Mouse (Mus musculus) liver, postnatal 0 days (tissue): Measurements from ENCODE around the gene Ncor2. TPM values are rescaled to one million over a fixed set of nuclear protein-coding genes. Genes with fewer than 3 reads are reported as not detected.
A peak's percentile ranks its signal among the peaks of the same experiment; 100 is the strongest.

Experiments
- ATAC-seq: fragments of 200-750 bp; cut with Nextera tagmentation; 2 replicates; pipeline ENCODE4 v1.8.0; 2017; ENCODE audit warnings: mild to moderate bottlenecking, moderate library complexity
- DNase-seq: peaks from one replicate; pipeline ENCODE4 v3.0.0-alpha.2; 2016
- H3K27ac ChIP-seq: fragments of 300-500 bp; sonication (generic); 2 replicates; pipeline ENCODE4 v1.5.1; 2014; ENCODE audit warnings: antibody characterized with exemption, moderate library complexity, mild to moderate bottlenecking, low read depth
- H3K27me3 ChIP-seq: fragments of 300-500 bp; sonication (generic); 2 replicates; pipeline ENCODE4 v1.6.1; 2014; ENCODE audit warnings: low read length, control low read depth, mixed read lengths; ENCODE audit not compliant: insufficient read depth
- H3K36me3 ChIP-seq: fragments of 300-500 bp; sonication (generic); replicated peaks from 2 replicates; pipeline ENCODE4 v1.6.1; 2014; ENCODE audit warnings: mild to moderate bottlenecking, control low read depth, low read length, moderate library complexity, mixed read lengths; ENCODE audit not compliant: insufficient read depth
- H3K4me1 ChIP-seq: fragments of 300-500 bp; sonication (generic); 2 replicates; pipeline ENCODE4 v1.6.1; 2014; ENCODE audit warnings: antibody characterized with exemption, mild to moderate bottlenecking, control low read depth; ENCODE audit not compliant: insufficient read depth
- H3K4me2 ChIP-seq: fragments of 300-500 bp; sonication (generic); 2 replicates; pipeline ENCODE4 v1.6.1; 2014; ENCODE audit warnings: low read depth, mild to moderate bottlenecking, low read length, moderate library complexity, mixed read lengths
- H3K4me3 ChIP-seq: fragments of 300-500 bp; sonication (generic); 2 replicates; pipeline ENCODE4 v1.5.1; 2014; ENCODE audit warnings: low read depth, low read length
- H3K9ac ChIP-seq: fragments of 300-500 bp; sonication (generic); replicated peaks from 2 replicates; pipeline ENCODE4 v1.6.1; 2014; ENCODE audit warnings: mild to moderate bottlenecking, moderate library complexity
- H3K9me3 ChIP-seq: fragments of 300-500 bp; sonication (generic); 2 replicates; pipeline ENCODE4 v1.6.1; 2016; ENCODE audit warnings: mild to moderate bottlenecking, control low read depth, low read length, mixed read lengths
- CTCF ChIP-seq: sonication (generic); IDR thresholded peaks from 2 replicates; pipeline ENCODE4 v1.5.1; 2016; ENCODE audit warnings: antibody characterized with exemption, low read depth
- EP300 ChIP-seq: IDR thresholded peaks from 2 replicates; pipeline ENCODE4 v1.6.1; 2016; ENCODE audit warnings: antibody characterized with exemption, low read depth, mild to moderate bottlenecking
- WGBS: fragments of 180-500 bp; shearing (Covaris S2); extraction: QIAGEN DNeasy Blood & Tissue Kit; methylation state at CpG from one replicate; pipeline ENCODE4 v1.1.7; 2014; ENCODE audit not compliant: insufficient replicate concordance; 5-methylcytosine and 5-hydroxymethylcytosine counted together
- polyA plus RNA-seq: library from polyadenylated mRNA; unstranded; fragments of >200 nt; fragmentation: Nextera tagmentation; extraction: Ambion mirVana; gene quantifications from 2 replicates; pipeline ENCODE4 v1.2.1, GENCODE M21; 2015

Ncor2 gene
- polyA plus RNA-seq, 1 experiment from 2014 or later, result 3.1 TPM

DNA sequence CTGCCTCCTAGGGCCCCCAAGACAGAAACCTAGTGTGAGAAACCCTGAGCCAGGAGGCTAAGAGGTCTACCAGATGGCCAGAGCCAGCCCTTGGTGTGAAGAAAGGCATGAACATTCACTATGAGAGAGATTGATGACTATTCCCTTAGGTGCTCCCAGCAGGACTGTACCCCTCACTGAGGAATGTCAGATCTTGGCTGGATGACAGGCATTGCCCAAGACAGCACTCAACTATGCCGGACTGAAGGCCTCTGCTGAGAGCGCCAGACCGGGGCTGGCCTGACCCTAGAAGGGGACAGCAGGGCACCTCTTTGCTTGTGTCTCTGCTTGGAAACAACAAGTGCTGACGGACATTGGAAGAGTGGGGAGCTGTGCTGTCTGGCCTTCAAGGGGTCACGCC lies 159.9 kb downstream of the Ncor2 start:
- no peaks in the 10 kb centered on the region for H3K27me3 ChIP-seq
- H3K9ac ChIP-seq, result no peak overlapping the region
- no peak for ATAC-seq
- peaks cover 41% of the 10 kb centered on the region for H3K36me3 ChIP-seq
- no peak for TF ChIP-seq EP300
- no peak for TF ChIP-seq CTCF
- no peaks in the 10 kb centered on the region for H3K4me1 ChIP-seq
- no peak overlapping the region for H3K4me3 ChIP-seq
- DNase-seq, result no peak
- 80% methylated on average over 5 of the region's 5 CpGs for WGBS
- H3K27ac ChIP-seq, result no peak overlapping the region
- H3K4me2 ChIP-seq, result no peak overlapping the region
- H3K9me3 ChIP-seq, result no peaks in the 10 kb centered on the region

DNA sequence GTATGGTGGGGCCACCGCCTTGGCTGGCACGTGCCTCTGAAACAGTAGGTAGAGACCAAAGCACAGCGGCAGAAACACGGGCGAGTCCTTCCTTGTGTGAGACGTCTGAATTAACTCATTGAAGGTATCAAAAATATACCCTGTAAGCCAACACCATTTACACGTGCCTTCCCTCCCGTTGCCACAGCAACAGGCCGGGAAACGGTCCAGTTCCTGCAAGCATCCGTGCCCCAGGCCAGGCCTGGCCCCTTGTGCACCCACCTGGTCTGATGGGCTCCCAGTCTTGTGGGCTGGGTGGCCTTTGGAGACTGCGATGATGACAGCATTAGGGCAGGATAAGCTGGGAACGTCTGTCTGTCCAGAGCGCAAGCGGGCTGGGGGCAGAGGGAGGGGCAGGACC lies 161.7 kb downstream of the Ncor2 start:
- Histone ChIP-seq H3K27me3 (no peaks in the 10 kb centered on the region), H3K4me3 (no peak overlapping the region), H3K27ac (no peak overlapping the region), H3K4me1 (no peaks in the 10 kb centered on the region), H3K9ac (no peak overlapping the region), H3K4me2 (no peak overlapping the region), H3K9me3 (no peaks in the 10 kb centered on the region), H3K36me3 (peaks cover 25% of the 10 kb centered on the region)
- DNase-seq (no peak), ATAC-seq (no peak)
- TF ChIP-seq CTCF (no peak), EP300 (no peak)
- WGBS, result 91% methylated on average over 15 of the region's 15 CpGs

DNA sequence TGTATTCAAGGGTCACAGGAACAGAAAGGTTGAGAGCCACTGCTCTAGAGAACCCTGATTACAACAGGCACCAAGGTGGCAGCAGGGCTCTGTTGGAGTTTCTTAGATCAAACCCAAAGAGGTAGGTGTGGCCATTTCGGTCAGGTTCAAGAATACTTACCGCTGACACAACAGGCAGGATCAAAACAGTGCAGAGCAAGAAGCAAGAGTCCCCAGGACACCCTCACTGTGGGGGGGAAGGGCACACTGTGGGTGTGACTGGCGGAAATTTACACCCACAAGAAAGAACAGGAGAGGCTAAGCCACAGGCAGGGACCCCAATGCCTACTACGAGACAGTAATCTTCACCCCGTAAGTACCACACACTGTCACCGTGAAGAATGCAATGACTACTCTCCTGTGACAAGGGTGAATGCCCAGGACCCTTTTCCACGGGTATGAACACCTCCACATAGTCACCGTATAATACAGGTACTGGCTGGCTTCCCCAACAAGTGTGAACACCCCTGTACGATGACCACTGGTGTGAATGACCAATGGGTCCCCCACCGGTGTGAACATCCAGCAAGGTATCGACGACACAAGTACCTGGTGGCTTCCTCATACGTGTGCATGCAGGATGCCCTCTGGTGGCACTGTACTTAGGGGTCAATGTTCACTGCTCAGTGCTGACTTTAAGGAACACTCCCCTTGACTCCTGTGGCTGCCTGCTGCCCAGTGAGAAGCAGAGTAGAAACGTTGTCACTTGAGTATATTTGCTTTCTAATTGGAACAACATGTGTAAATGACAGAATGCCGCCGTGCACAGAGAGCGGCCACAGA lies 162.4 kb downstream of the Ncor2 start:
- no peak overlapping the region for H3K27ac ChIP-seq
- WGBS, result 88% methylated on average over 17 of the region's 17 CpGs
- DNase-seq (no peak), ATAC-seq (no peak)
- no peak overlapping the region for H3K4me3 ChIP-seq
- no peaks in the 10 kb centered on the region for H3K4me1 ChIP-seq
- H3K9me3 ChIP-seq, result no peaks in the 10 kb centered on the region
- no peaks in the 10 kb centered on the region for H3K27me3 ChIP-seq
- TF ChIP-seq EP300, result no peak
- TF ChIP-seq CTCF, result no peak
- no peak overlapping the region for H3K9ac ChIP-seq
- H3K36me3 ChIP-seq, result peaks cover 25% of the 10 kb centered on the region
- no peak overlapping the region for H3K4me2 ChIP-seq

DNA sequence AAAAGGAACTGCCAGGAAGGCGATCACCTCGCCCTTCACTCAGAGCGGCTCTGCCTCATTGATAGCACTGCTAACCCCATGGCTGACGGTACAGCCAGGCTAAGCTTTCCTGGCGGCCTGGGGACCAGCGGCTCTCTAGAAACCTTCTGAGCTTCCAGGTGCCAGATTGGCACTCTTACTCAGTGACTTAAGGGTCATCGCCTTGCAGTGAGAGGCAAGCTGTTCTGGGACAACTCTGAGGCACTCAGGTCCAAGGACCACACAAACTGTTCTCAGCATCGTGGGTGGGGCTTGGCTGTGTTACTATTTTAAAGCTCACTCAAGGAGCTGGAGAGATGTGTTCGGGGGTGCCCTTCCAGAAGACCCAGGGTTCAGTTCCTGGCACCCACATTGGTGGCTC lies 163.4 kb downstream of the Ncor2 start:
- Histone ChIP-seq H3K36me3 (peaks cover 25% of the 10 kb centered on the region), H3K4me3 (no peak overlapping the region), H3K27ac (no peak overlapping the region), H3K27me3 (no peaks in the 10 kb centered on the region), H3K9me3 (no peaks in the 10 kb centered on the region), H3K9ac (no peak overlapping the region), H3K4me1 (no peaks in the 10 kb centered on the region), H3K4me2 (no peak overlapping the region)
- ATAC-seq, result no peak
- TF ChIP-seq EP300, result no peak
- no peak for TF ChIP-seq CTCF
- WGBS, result 77% methylated on average over 9 of the region's 9 CpGs
- no peak for DNase-seq

DNA sequence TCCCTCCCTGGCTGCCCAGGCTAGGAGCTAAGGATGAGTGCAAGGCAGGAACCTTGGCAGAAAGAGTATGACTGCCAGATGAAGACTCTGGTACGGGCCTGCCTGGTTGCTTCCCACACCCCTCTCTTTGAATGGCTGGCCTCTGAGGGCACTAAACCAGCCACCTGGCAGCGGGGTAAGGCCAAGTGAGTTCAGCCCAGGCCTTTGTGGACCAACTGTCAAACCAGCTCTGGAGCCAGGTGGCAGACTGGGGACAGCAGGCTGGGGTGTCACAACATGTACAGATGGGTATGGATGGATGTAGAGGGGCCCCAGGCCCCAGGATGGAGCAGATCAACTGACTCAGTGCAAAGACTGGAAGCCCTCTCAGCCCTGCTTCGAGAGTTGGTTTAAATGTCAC lies 164.0 kb downstream of the Ncor2 start:
- peaks cover 25% of the 10 kb centered on the region for H3K36me3 ChIP-seq
- no peak overlapping the region for H3K27ac ChIP-seq
- H3K27me3 ChIP-seq, result no peaks in the 10 kb centered on the region
- H3K9me3 ChIP-seq, result no peaks in the 10 kb centered on the region
- no peaks in the 10 kb centered on the region for H3K4me1 ChIP-seq
- no peak overlapping the region for H3K9ac ChIP-seq
- no peak overlapping the region for H3K4me3 ChIP-seq
- DNase-seq (no peak), ATAC-seq (no peak)
- H3K4me2 ChIP-seq, result no peak overlapping the region
- 79% methylated on average over 3 of the region's 3 CpGs for WGBS
- TF ChIP-seq EP300 (no peak), CTCF (no peak)

DNA sequence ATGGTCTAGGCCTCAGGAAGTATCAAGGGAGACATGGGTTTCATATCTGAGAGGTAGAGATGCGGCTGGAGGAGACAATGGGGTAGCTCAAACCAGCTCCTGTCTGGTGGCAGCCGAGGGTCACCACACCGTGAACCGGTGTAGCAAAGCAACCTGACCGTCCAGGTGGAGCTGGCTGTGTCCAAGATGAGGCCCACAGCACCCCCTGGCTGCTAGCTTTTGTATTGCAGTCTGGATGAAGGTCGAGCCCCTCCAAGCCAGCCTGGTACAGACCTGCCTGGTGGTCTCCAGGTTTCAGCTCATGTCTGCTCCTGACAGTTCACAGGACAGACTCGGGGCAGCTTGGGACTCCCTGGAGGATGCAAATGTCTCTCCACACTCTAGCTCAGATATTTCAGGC lies 164.5 kb downstream of the Ncor2 start:
- peak; percentile 72 for DNase-seq
- 51% methylated on average over 7 of the region's 7 CpGs for WGBS

More for the DNA sequence above, 164.5 kb downstream of the Ncor2 start:
- Histone ChIP-seq H3K36me3 (peaks cover 25% of the 10 kb centered on the region), H3K27me3 (no peaks in the 10 kb centered on the region), H3K4me2 (no peak overlapping the region), H3K9ac (no peak overlapping the region), H3K4me1 (no peaks in the 10 kb centered on the region), H3K9me3 (no peaks in the 10 kb centered on the region), H3K27ac (no peak overlapping the region), H3K4me3 (no peak overlapping the region)
- TF ChIP-seq EP300 (no peak), CTCF (peak; percentile 81)
- ATAC-seq, result no peak
